12 mouse cellular contexts compared by ENCODE assay signal in genomic region chr5:107436587-107437209, GRCm38 (mm10). TPM values are rescaled to one million over a fixed set of nuclear protein-coding genes. Genes with fewer than 3 reads are reported as not detected.
DNase-seq lines count a peak whose midpoint lies in the region; ATAC-seq and TF ChIP-seq lines count a peak whose summit lies in the region.
"Had no signal": no experiment of that assay in that cellular context is flagged by ENCODE, and none has a peak within 500 bp of the region (broad histone marks: within the 10 kb centered on the region; RNA-seq: fewer than 3 reads in every experiment).

No protein-coding gene starts in this region.

- ATAC-seq in megakaryocyte progenitor cell, adult 5-6 weeks (replicated peaks; ENCODE audit: poor library complexity), result peak; percentile 38
- ATAC-seq in activated CD4-positive, CD25-positive, alpha-beta regulatory T cell, adult 4 months, result no peak

- peak; percentile 18 to 22 for DNase-seq in cerebellum, adult 2 months
- no peak for DNase-seq in cerebellum, adult 11 months
- DNase-seq in lung, adult 18-20 months, result peak; percentile 7 to 23
- DNase-seq in lung, postnatal 14 days, result no peak
- peak; percentile 21 for DNase-seq in c-Kit-negative CD71-positive TER-119-positive erythroid progenitor cells, embryonic 14.5 days (ENCODE audit: low read depth, low spot score)
- DNase-seq in urinary bladder, postnatal 14 days (ENCODE audit: low spot score), result no peak
- DNase-seq: adrenal gland, adult 2 months had no signal

- no peaks in the 10 kb centered on the region for H3K27me3 ChIP-seq in cerebellum, adult 2 months (ENCODE audit: control insufficient read depth, insufficient read depth, low read length)
- H3K27me3 ChIP-seq: midbrain, embryonic 13.5 days had no signal

- H3K27ac ChIP-seq in cerebellum, adult 2 months (ENCODE audit: insufficient read depth, low read length), result no peak overlapping the region

- no peak for TF ChIP-seq CTCF in cerebellum, adult 2 months (IDR thresholded peaks at IDR 0.05; ENCODE audit: borderline replicate concordance, insufficient read depth, low read depth, low read length)

- no peak overlapping the region for H3K4me3 ChIP-seq in cerebellum, adult 2 months (replicated peaks; ENCODE audit: insufficient read depth, low read depth, low read length)

- no peaks in the 10 kb centered on the region; the same call in 1 of the 2 replicates for H3K4me1 ChIP-seq in cerebellum, adult 2 months (ENCODE audit: control insufficient read depth, insufficient read depth, low read length)

- no peak for TF ChIP-seq POLR2A in cerebellum, adult 2 months (IDR thresholded peaks at IDR 0.05; ENCODE audit: borderline replicate concordance, insufficient read depth, low read length)

- WGBS in cerebellum, adult 2 months, result 89% methylated on average over 6 of the region's 6 CpGs

RNA-seq across cellular contexts. Expression of gene Btbd8, which starts 1.1 kb away (rescaled TPM):
- 32.9 and 33.6 TPM in 2 replicates for polyA plus RNA-seq in cerebellum, adult 2 months (2012; rRNA removed)
- 4.4 and 6.7 TPM in 2 replicates for total RNA-seq in megakaryocyte progenitor cell, adult 5-6 weeks (2015)
- total RNA-seq in megakaryocyte progenitor cell, adult 5-6 weeks (2017), result 5.5 and 6.1 TPM in 2 replicates
- polyA plus RNA-seq in activated CD4-positive, CD25-positive, alpha-beta regulatory T cell, adult 4 months (2017; shearing (Covaris generic)), result 1 to 10 TPM; 5.4 to 8.3 TPM

RNA-seq across cellular contexts. Expression of gene Lpcat2b, which starts 5.3 kb away (rescaled TPM):
- 0.05 and 0.06 TPM in 2 replicates for polyA plus RNA-seq in cerebellum, adult 2 months (2012; rRNA removed)
- total RNA-seq in megakaryocyte progenitor cell, adult 5-6 weeks (2015), result not detected in 2 replicates
- total RNA-seq in megakaryocyte progenitor cell, adult 5-6 weeks (2017), result not detected in 2 replicates
- not detected for polyA plus RNA-seq in activated CD4-positive, CD25-positive, alpha-beta regulatory T cell, adult 4 months (2017; shearing (Covaris generic))
- total RNA-seq: adrenal gland, adult 2 months had no signal
- polyA plus RNA-seq: adrenal gland, adult 2 months; embryonic facial prominence, embryonic 11.5 days; midbrain, embryonic 13.5 days; small intestine, adult 2 months had no signal

RNA-seq across cellular contexts. Expression of gene Ephx4, which starts 34.2 kb away (rescaled TPM):
- polyA plus RNA-seq in cerebellum, adult 2 months (2012; rRNA removed), result 34.8 and 36.4 TPM in 2 replicates
- not detected in 2 replicates for total RNA-seq in megakaryocyte progenitor cell, adult 5-6 weeks (2015)
- total RNA-seq in megakaryocyte progenitor cell, adult 5-6 weeks (2017), result not detected in 2 replicates
- 1 to 10 TPM in 1 of 2 experiments, under 1 TPM in 1; 0.26 to 1.5 TPM for polyA plus RNA-seq in activated CD4-positive, CD25-positive, alpha-beta regulatory T cell, adult 4 months (2017; shearing (Covaris generic))

Comparison
In these comparisons a context has a peak if more than half of its experiments do, and no peak if none do; other contexts are left out.
1. DNase-seq: peak in cerebellum, adult 2 months (2 of 2), lung, adult 18-20 months (2 of 2) and c-Kit-negative CD71-positive TER-119-positive erythroid progenitor cells, embryonic 14.5 days (single experiment); none in cerebellum, adult 11 months (single experiment), lung, postnatal 14 days (single experiment) and urinary bladder, postnatal 14 days (single experiment).
2. RNA of gene Ephx4, which starts 34.2 kb away (polyA plus RNA-seq): 34.8 to 36.4 TPM in cerebellum, adult 2 months; 0.26 to 1.5 TPM in activated CD4-positive, CD25-positive, alpha-beta regulatory T cell, adult 4 months; every median in the first group is over 10 times any median in the second.